Mouse (Mus musculus): ENCODE data around the gene Tcn2. TPM values are rescaled to one million over a fixed set of nuclear protein-coding genes. Genes with fewer than 3 reads are reported as not detected.

Gene Tcn2
- total and polyA plus RNA-seq, 3 experiments, result 1.3 to 8.6 (median 2.5) TPM

GRCm38 (mm10) chr11:3946386-3946785 is 14.4 kb upstream of the Tcn2 start:
- TF ChIP-seq TCF12 (IDR thresholded peaks at IDR 0.05; ENCODE audit: low read depth, low read length) (no peak), NELFE (IDR thresholded peaks at IDR 0.05; ENCODE audit: low read depth, low read length) (no peak), MXI1 (IDR thresholded peaks at IDR 0.05; ENCODE audit: low read depth, low read length) (no peak), POLR2AphosphoS2 (IDR thresholded peaks at IDR 0.05; ENCODE audit: low read depth, low read length) (no peak), ZMIZ1 (IDR thresholded peaks at IDR 0.05; ENCODE audit: low read depth, low read length) (no peak), SIN3A (IDR thresholded peaks at IDR 0.05; ENCODE audit: low read length) (no peak), PAX5 (IDR thresholded peaks at IDR 0.05; ENCODE audit: low read length) (no peak), IRF4 (IDR thresholded peaks at IDR 0.05; ENCODE audit: low read depth, low read length) (no peak), USF2 (conservative IDR thresholded peaks at IDR 0.05; ENCODE audit: low read depth, low read length) (no peak), ELF1 (IDR thresholded peaks at IDR 0.05; ENCODE audit: low read depth, low read length) (no peak)
- DNase-seq (ENCODE audit: extremely low read depth), result no peak
- Histone ChIP-seq H3K4me1 (ENCODE audit: control insufficient read depth in 1 of 2, insufficient read depth in 2 of 2) (no peaks in the 10 kb centered on the region), H3K9me3 (replicated peaks; ENCODE audit: low read length) (peaks cover 2% of the 10 kb centered on the region), H3K9ac (ENCODE audit: insufficient read depth, low read depth) (no peak overlapping the region), H3K36me3 (replicated peaks in 1 of 2; ENCODE audit: control insufficient read depth in 1 of 2, insufficient read depth in 1 of 2, low read length in 1 of 2) (no peaks in the 10 kb centered on the region), H3K27me3 (replicated peaks) (peaks cover 30% of the 10 kb centered on the region), H3K79me2 (replicated peaks; ENCODE audit: control insufficient read depth, extremely low read depth, insufficient read depth, poor library complexity, severe bottlenecking) (no peaks in the 10 kb centered on the region), H3K4me2 (ENCODE audit: insufficient read depth, low read depth, poor library complexity, severe bottlenecking) (no peak overlapping the region), H3K27ac (ENCODE audit: insufficient read depth, low read depth) (no peak overlapping the region), H3K4me3 (replicated peaks in 1 of 3; ENCODE audit: low read depth in 2 of 3, low read length in 2 of 3, poor library complexity in 1 of 3) (no peak overlapping the region)
- dilution Hi-C loops (cut with MboI; ENCODE audit: extremely low pct_ligation_motif_present, extremely low pct_unique_long_range_greater_than_20kb, low sequenced_read_pairs), result no loop called here
- in situ Hi-C loops (cut with MboI; ENCODE audit: low pct_ligation_motif_present, low pct_unique_long_range_greater_than_20kb, low sequenced_read_pairs), result no loop called here

DNA sequence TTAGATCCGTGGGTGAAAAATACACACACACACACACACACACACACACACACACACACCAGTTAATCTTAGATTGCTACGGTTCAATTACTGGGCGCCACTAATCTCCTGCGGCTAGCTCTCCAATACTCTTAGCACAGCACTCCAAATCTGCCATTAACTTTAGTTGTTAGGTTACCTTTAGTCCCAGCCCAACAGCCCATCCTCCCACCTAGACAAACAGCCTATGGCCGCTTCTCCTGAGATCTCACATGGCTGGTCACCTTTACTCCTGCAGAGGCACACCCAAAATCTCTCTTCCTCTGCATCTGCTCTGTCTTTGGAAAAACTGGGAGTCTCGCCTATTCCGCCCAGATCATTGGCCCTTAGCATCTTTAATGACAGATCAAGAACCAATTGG is 9.4 kb upstream of the Tcn2 start:
- Histone ChIP-seq H3K79me2 (replicated peaks; ENCODE audit: control insufficient read depth, extremely low read depth, insufficient read depth, poor library complexity, severe bottlenecking) (no peaks in the 10 kb centered on the region), H3K9ac (ENCODE audit: insufficient read depth, low read depth) (no peak overlapping the region), H3K27me3 (replicated peaks) (peaks cover 66% of the 10 kb centered on the region), H3K9me3 (replicated peaks; ENCODE audit: low read length) (peaks cover 2% of the 10 kb centered on the region), H3K4me3 (replicated peaks in 1 of 3; ENCODE audit: low read depth in 2 of 3, low read length in 2 of 3, poor library complexity in 1 of 3) (no peak overlapping the region), H3K27ac (ENCODE audit: insufficient read depth, low read depth) (no peak overlapping the region), H3K36me3 (replicated peaks in 1 of 2; ENCODE audit: control insufficient read depth in 1 of 2, insufficient read depth in 1 of 2, low read length in 1 of 2) (no peaks in the 10 kb centered on the region), H3K4me1 (ENCODE audit: control insufficient read depth in 1 of 2, insufficient read depth in 2 of 2) (0 out of 4 replicates have a peak, but pooled peaks cover 0 to 2% of the 10 kb centered on the region in 2 experiments), H3K4me2 (ENCODE audit: insufficient read depth, low read depth, poor library complexity, severe bottlenecking) (no peak overlapping the region)
- TF ChIP-seq SMC3 (IDR thresholded peaks at IDR 0.05; ENCODE audit: low read depth, low read length) (no peak), MAFK (IDR thresholded peaks at IDR 0.05; ENCODE audit: insufficient replicate concordance, low read length) (no peak), ETS1 (conservative IDR thresholded peaks at IDR 0.05; ENCODE audit: low read depth, low read length) (no peak)
- DNase-seq (ENCODE audit: extremely low read depth), result no peak
- in situ Hi-C loops (cut with MboI; ENCODE audit: low pct_ligation_motif_present, low pct_unique_long_range_greater_than_20kb, low sequenced_read_pairs) (no loop called here), dilution Hi-C loops (cut with MboI; ENCODE audit: extremely low pct_ligation_motif_present, extremely low pct_unique_long_range_greater_than_20kb, low sequenced_read_pairs) (no loop called here)

GRCm38 (mm10) chr11:3937321-3937874 is 5.4 kb upstream of the Tcn2 start:
- Histone ChIP-seq H3K4me1 (ENCODE audit: control insufficient read depth in 1 of 2, insufficient read depth in 2 of 2) (0 out of 4 replicates have a peak, but pooled peaks cover 0 to 2% of the 10 kb centered on the region in 2 experiments), H3K36me3 (replicated peaks in 1 of 2; ENCODE audit: control insufficient read depth in 1 of 2, insufficient read depth in 1 of 2, low read length in 1 of 2) (no peaks in the 10 kb centered on the region), H3K27ac (ENCODE audit: insufficient read depth, low read depth) (no peak overlapping the region), H3K27me3 (replicated peaks) (peaks cover 79% of the 10 kb centered on the region), H3K4me3 (replicated peaks in 1 of 3; ENCODE audit: low read depth in 2 of 3, low read length in 2 of 3, poor library complexity in 1 of 3) (no peak overlapping the region), H3K4me2 (ENCODE audit: insufficient read depth, low read depth, poor library complexity, severe bottlenecking) (no peak overlapping the region), H3K79me2 (replicated peaks; ENCODE audit: control insufficient read depth, extremely low read depth, insufficient read depth, poor library complexity, severe bottlenecking) (no peaks in the 10 kb centered on the region), H3K9me3 (replicated peaks; ENCODE audit: low read length) (no peaks in the 10 kb centered on the region), H3K9ac (ENCODE audit: insufficient read depth, low read depth) (no peak overlapping the region)
- in situ Hi-C loops (cut with MboI; ENCODE audit: low pct_ligation_motif_present, low pct_unique_long_range_greater_than_20kb, low sequenced_read_pairs), result no loop called here
- no peak for DNase-seq (ENCODE audit: extremely low read depth)
- TF ChIP-seq TBP (conservative IDR thresholded peaks at IDR 0.05; ENCODE audit: low read depth, low read length), result no peak
- TF ChIP-seq CHD1 (IDR thresholded peaks at IDR 0.05; ENCODE audit: low read depth, low read length), result no peak
- no peak for TF ChIP-seq GABPA (IDR thresholded peaks at IDR 0.05; ENCODE audit: insufficient replicate concordance, low read depth, low read length)
- no peak for TF ChIP-seq NRF1 (IDR thresholded peaks at IDR 0.05; ENCODE audit: low read depth, low read length)
- no peak for TF ChIP-seq E2F4 (IDR thresholded peaks at IDR 0.05; ENCODE audit: insufficient replicate concordance, low read depth, low read length)
- TF ChIP-seq IRF4 (IDR thresholded peaks at IDR 0.05; ENCODE audit: low read depth, low read length), result no peak
- TF ChIP-seq PAX5 (IDR thresholded peaks at IDR 0.05; ENCODE audit: low read length), result no peak
- TF ChIP-seq CHD2 (IDR thresholded peaks at IDR 0.05; ENCODE audit: low read length), result no peak
- TF ChIP-seq ZNF384 (IDR thresholded peaks at IDR 0.05; ENCODE audit: low read depth, low read length), result no peak
- no peak for TF ChIP-seq MYC (IDR thresholded peaks at IDR 0.05; ENCODE audit: low read depth, low read length)
- TF ChIP-seq POLR2A (IDR thresholded peaks at IDR 0.05; ENCODE audit: low read depth, low read length), result no peak
- no peak for TF ChIP-seq TCF12 (IDR thresholded peaks at IDR 0.05; ENCODE audit: low read depth, low read length)
- TF ChIP-seq MAFK (IDR thresholded peaks at IDR 0.05; ENCODE audit: insufficient replicate concordance, low read length), result no peak
- TF ChIP-seq EP300 (IDR thresholded peaks at IDR 0.05; ENCODE audit: low read length), result no peak
- no peak for TF ChIP-seq CTCF (conservative IDR thresholded peaks at IDR 0.05 in 1 of 2, IDR thresholded peaks at IDR 0.05 in 1 of 2; ENCODE audit: low read depth in 2 of 2, low read length in 2 of 2)
- no peak for TF ChIP-seq NELFE (IDR thresholded peaks at IDR 0.05; ENCODE audit: low read depth, low read length)
- no peak for TF ChIP-seq USF1 (IDR thresholded peaks at IDR 0.05; ENCODE audit: low read depth, low read length)
- no peak for TF ChIP-seq MXI1 (IDR thresholded peaks at IDR 0.05; ENCODE audit: low read depth, low read length)
- TF ChIP-seq ZMIZ1 (IDR thresholded peaks at IDR 0.05; ENCODE audit: low read depth, low read length), result no peak
- TF ChIP-seq SIN3A (IDR thresholded peaks at IDR 0.05; ENCODE audit: low read length), result no peak
- dilution Hi-C loops (cut with MboI; ENCODE audit: extremely low pct_ligation_motif_present, extremely low pct_unique_long_range_greater_than_20kb, low sequenced_read_pairs), result no loop called here

Data from CH12.LX (cell line).